Mouse (Mus musculus) hindbrain, embryonic 11.5 days (tissue): Measurements from ENCODE around the gene Cdip1. TPM values are rescaled to one million over a fixed set of nuclear protein-coding genes. Genes with fewer than 3 reads are reported as not detected.

ENCODE experiments used
- ATAC-seq: fragments of 200-750 bp; cut with Nextera tagmentation; 2 replicates; pipeline ENCODE4 v1.8.0; 2017; ENCODE audit warnings: mild to moderate bottlenecking, moderate TSS enrichment, moderate library complexity; ENCODE audit not compliant: low FRiP score
- DNase-seq: peaks from one replicate; pipeline ENCODE4 v3.0.0-alpha.2; 2015; ENCODE audit warnings: low spot score
- H3K27ac ChIP-seq: fragments of 300-500 bp; sonication (generic); 2 replicates; pipeline ENCODE4 v1.5.1; 2014; ENCODE audit warnings: mild to moderate bottlenecking, low read depth, low read length
- H3K27me3 ChIP-seq: fragments of 300-500 bp; sonication (generic); 2 replicates; pipeline ENCODE4 v1.6.1; 2014; ENCODE audit warnings: mild to moderate bottlenecking, low read length, moderate library complexity, mixed read lengths; ENCODE audit not compliant: control insufficient read depth, insufficient read depth
- H3K36me3 ChIP-seq: fragments of 300-500 bp; sonication (generic); 2 replicates; pipeline ENCODE4 v1.6.1; 2014; ENCODE audit warnings: mild to moderate bottlenecking, low read length, moderate library complexity, mixed read lengths; ENCODE audit not compliant: control insufficient read depth, insufficient read depth
- H3K4me1 ChIP-seq: fragments of 300-500 bp; sonication (generic); replicated peaks from 2 replicates; pipeline ENCODE4 v1.6.1; 2014; ENCODE audit warnings: low read length, mixed read lengths; ENCODE audit not compliant: control insufficient read depth, insufficient read depth
- H3K4me2 ChIP-seq: fragments of 300-500 bp; sonication (generic); replicated peaks from 2 replicates; pipeline ENCODE4 v1.6.1; 2014; ENCODE audit warnings: mild to moderate bottlenecking, low read depth, low read length
- H3K4me3 ChIP-seq: fragments of 300-500 bp; sonication (generic); 2 replicates; pipeline ENCODE4 v1.5.1; 2014; ENCODE audit warnings: low read depth, low read length
- H3K9ac ChIP-seq: fragments of 300-500 bp; sonication (generic); 2 replicates; pipeline ENCODE4 v1.6.1; 2014; ENCODE audit warnings: low read depth, low read length
- H3K9me3 ChIP-seq: fragments of 300-500 bp; sonication (generic); 2 replicates; pipeline ENCODE4 v1.6.1; 2016; ENCODE audit warnings: low read length; ENCODE audit not compliant: control insufficient read depth
- WGBS: fragments of 180-500 bp; shearing (Covaris S2); extraction: QIAGEN DNeasy Blood & Tissue Kit; methylation state at CpG from one replicate; pipeline ENCODE4 v1.1.7; 2014; 5-methylcytosine and 5-hydroxymethylcytosine counted together
- polyA plus RNA-seq: library from polyadenylated mRNA; unstranded; fragments of >200 nt; fragmentation: Nextera tagmentation; extraction: Ambion mirVana; gene quantifications from 2 replicates; pipeline ENCODE4 v1.2.1, GENCODE M21; 2014

Gene Cdip1
- polyA plus RNA-seq, 1 experiment from 2014 or later: 76.1 TPM

DNA sequence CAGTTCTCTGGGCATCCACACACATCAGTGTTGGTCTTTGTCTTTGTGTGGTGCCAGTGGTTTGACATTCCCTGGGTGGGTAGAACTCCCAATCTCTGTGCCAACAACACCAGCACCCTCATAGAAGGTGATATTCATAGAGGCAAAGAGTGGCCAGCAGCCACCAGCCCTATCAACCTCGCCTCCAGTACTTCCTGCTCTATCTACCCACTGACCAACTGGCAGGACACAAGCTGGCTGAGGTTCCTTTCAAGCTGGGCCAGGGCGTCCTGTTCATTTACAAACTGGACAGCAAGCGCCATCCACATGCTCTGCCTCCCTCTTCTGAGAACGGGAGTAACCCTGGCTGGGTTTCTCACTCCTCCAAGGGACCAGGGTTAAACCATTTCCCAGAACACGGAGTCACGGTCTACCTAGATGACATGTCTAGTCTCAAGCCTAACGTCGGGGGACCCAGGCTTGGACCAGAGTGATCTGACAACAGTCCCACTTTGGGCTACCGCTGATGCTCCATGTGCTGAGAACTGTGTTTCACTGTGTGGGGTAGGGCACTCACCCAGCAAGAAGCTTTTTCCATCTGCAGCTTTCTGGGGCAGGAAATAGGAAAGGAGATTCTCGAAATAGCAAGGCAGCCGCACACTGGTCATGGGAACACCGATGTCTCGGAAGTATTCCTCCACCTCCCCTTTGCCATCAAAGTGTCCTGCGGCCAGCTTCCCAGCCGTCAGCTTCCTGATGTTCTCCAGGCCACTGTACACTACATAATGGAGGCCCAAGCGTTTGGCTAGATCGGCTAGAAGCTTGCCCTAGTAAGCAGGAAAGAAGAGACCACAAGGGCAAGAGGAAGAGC, 76.0 kb downstream of the Cdip1 start:
- DNase-seq: no peak
- Histone ChIP-seq H3K9ac (no peak overlapping the region), H3K36me3 (peaks cover 3% of the 10 kb centered on the region; the same call in 1 of the 2 replicates), H3K4me1 (no peaks in the 10 kb centered on the region), H3K9me3 (no peaks in the 10 kb centered on the region), H3K4me2 (no peak overlapping the region), H3K4me3 (no peak overlapping the region), H3K27me3 (no peaks in the 10 kb centered on the region), H3K27ac (no peak overlapping the region)
- WGBS: 93% methylated on average over 17 of the region's 17 CpGs
- no peak for ATAC-seq

DNA sequence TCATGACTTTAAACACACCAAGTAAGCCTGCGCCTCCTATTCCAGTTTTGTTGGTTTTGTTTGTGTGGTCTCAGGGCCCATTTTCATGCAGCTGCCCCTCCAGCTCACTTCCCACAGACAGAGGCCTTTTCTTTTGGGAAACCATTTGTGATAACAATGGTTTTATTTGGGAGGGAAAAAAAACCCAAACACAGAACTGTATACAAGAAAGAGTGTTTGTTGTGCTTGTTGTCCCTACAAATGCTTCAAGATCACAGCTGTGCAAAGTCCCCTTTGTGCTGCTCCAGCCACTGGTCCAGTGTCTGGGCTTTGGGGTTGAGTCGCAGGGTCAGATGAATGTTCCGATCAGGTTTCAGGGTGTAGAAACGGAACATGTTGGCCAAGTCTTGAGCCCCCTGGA, 78.9 kb downstream of the Cdip1 start:
- Histone ChIP-seq H3K36me3 (peaks cover 5% of the 10 kb centered on the region; the same call in 1 of the 2 replicates), H3K27me3 (no peaks in the 10 kb centered on the region), H3K27ac (no peak overlapping the region), H3K9me3 (no peaks in the 10 kb centered on the region), H3K4me1 (no peaks in the 10 kb centered on the region), H3K4me3 (no peak overlapping the region), H3K9ac (no peak overlapping the region), H3K4me2 (no peak overlapping the region)
- WGBS: 94% methylated on average over 4 of the region's 4 CpGs
- ATAC-seq: no peak
- DNase-seq: no peak

DNA sequence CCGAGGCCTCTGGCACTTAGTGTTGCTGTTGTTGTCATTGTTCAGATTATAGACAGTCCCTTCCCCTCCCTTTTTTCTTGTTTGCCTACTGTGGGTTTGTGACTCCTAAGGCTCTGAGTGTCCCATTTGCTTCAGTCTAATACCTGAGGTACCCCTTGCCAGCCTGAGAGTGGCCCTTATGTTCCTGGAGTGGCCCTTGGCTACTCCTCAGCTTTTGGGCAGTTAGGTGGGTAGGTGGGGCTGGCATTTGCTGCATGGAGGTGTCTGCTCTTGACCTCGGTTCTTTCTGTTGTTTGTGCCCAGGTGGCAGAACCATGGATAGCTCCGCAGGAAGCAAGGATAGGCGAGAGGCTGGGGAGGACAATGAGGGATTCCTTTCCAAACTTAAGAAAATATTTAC, 84.6 kb downstream of the Cdip1 start:
- 79% methylated on average over 4 of the region's 4 CpGs for WGBS
- H3K36me3 ChIP-seq: peaks cover 10% of the 10 kb centered on the region; the same call in 1 of the 2 replicates
- DNase-seq: no peak

DNA sequence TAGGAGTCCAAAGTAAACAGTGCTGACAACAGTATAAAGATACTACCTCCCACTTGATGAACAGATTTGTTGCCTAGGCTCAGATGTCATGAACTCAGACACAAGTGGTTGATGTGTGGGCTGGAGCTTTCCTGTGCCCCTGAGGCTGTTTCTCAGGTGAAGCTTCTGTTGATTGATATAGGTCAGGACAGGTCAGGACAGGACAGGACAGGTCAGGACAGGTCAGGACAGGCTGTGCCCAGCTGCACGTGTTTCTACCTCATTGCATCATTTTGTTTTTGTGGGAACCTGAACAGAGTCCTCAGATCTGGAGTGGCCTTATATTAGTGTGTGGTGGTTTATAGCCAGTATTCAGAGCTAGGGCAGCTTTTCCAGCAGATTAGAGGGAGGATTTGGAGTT, 87.4 kb downstream of the Cdip1 start:
- 80% methylated on average over 1 of the region's 1 CpGs for WGBS

More for the DNA sequence above, 84.6 kb downstream of the Cdip1 start:
- Histone ChIP-seq H3K27me3 (no peaks in the 10 kb centered on the region), H3K9me3 (no peaks in the 10 kb centered on the region), H3K9ac (no peak overlapping the region), H3K4me2 (no peak overlapping the region), H3K4me1 (no peaks in the 10 kb centered on the region), H3K4me3 (no peak overlapping the region), H3K27ac (no peak overlapping the region)
- no peak for ATAC-seq

DNA sequence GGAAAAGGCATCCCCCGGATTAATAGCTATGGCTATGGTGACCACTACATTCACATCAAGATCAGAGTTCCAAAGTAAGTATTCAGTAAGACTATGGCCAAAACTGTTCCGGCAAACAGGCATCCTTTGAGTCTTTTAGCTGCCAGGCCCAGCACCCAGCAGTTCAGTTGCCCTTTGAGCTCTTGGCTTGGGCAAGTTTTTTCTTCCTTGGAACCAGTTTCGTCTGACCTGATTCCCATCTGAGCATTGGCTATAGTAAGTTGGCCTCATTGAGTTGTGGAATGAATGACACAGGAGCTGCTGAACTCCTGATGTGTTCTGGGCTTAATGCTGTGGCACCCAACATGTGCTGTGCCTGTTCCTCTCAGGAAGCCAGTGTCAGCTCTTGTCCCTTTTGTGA, 88.9 kb downstream of the Cdip1 start:
- no peak overlapping the region for H3K9ac ChIP-seq
- ATAC-seq (no peak), DNase-seq (no peak)
- no peak overlapping the region for H3K4me3 ChIP-seq
- 89% methylated on average over 3 of the region's 3 CpGs for WGBS
- H3K4me2 ChIP-seq: no peak overlapping the region
- H3K9me3 ChIP-seq: no peaks in the 10 kb centered on the region
- peaks cover 15% of the 10 kb centered on the region; the same call in 1 of the 2 replicates for H3K36me3 ChIP-seq
- H3K27me3 ChIP-seq: no peaks in the 10 kb centered on the region
- no peak overlapping the region for H3K27ac ChIP-seq
- no peaks in the 10 kb centered on the region for H3K4me1 ChIP-seq

More for the DNA sequence above, 87.4 kb downstream of the Cdip1 start:
- Histone ChIP-seq H3K9me3 (no peaks in the 10 kb centered on the region), H3K9ac (no peak overlapping the region), H3K4me1 (no peaks in the 10 kb centered on the region), H3K4me3 (no peak overlapping the region), H3K27me3 (no peaks in the 10 kb centered on the region), H3K4me2 (no peak overlapping the region), H3K36me3 (peaks cover 12% of the 10 kb centered on the region; the same call in 1 of the 2 replicates), H3K27ac (no peak overlapping the region)
- ATAC-seq (no peak), DNase-seq (no peak)

Other genes starting within 250 kb of the Cdip1 start
- 21.2 and 26.9 TPM in 2 replicates for gene Srl, start 248.5 kb downstream of the Cdip1 start, polyA plus RNA-seq
- 16.1 TPM in 2 replicates for gene Tfap4, start 230.4 kb downstream of the Cdip1 start, polyA plus RNA-seq
- gene Glis2, start 195.6 kb downstream of the Cdip1 start, polyA plus RNA-seq: 26.3 and 27.6 TPM in 2 replicates
- 113 and 117 TPM in 2 replicates for gene Pam16, start 165.3 kb downstream of the Cdip1 start, polyA plus RNA-seq
- 7.9 and 9.4 TPM in 2 replicates for gene Vasn, start 150.4 kb downstream of the Cdip1 start, polyA plus RNA-seq
- 49.1 and 54.0 TPM in 2 replicates for gene Dnaja3, start 150.3 kb downstream of the Cdip1 start, polyA plus RNA-seq
- 14.4 and 15.0 TPM in 2 replicates for gene Coro7, start 110.5 kb downstream of the Cdip1 start, polyA plus RNA-seq
- 147 and 162 TPM in 2 replicates for gene Nmral1, start 70.9 kb downstream of the Cdip1 start, polyA plus RNA-seq
- gene Hmox2, start 63.9 kb downstream of the Cdip1 start, polyA plus RNA-seq: 91.3 and 96.4 TPM in 2 replicates
- 0.11 and 0.17 TPM in 2 replicates for gene 4930562C15Rik, start 45.1 kb upstream of the Cdip1 start, polyA plus RNA-seq
- gene Ubald1, start 90.0 kb upstream of the Cdip1 start, polyA plus RNA-seq: 26.1 and 28.9 TPM in 2 replicates
- gene Mgrn1, start 96.0 kb upstream of the Cdip1 start, polyA plus RNA-seq: 61.3 and 68.8 TPM in 2 replicates
- gene Nudt16l1, start 148.5 kb upstream of the Cdip1 start, polyA plus RNA-seq: 131 and 138 TPM in 2 replicates
- 41.1 and 46.6 TPM in 2 replicates for gene Anks3, start 173.9 kb upstream of the Cdip1 start, polyA plus RNA-seq
- gene Sept12, start 207.6 kb upstream of the Cdip1 start, polyA plus RNA-seq: not detected in 2 replicates
- 3.5 and 4.5 TPM in 2 replicates for gene Smim22, start 217.0 kb upstream of the Cdip1 start, polyA plus RNA-seq
- gene Rogdi, start 223.3 kb upstream of the Cdip1 start, polyA plus RNA-seq: 74.1 and 84.9 TPM in 2 replicates